Mouse (Mus musculus) forebrain, embryonic 16.5 days (tissue): ENCODE measurements around the gene Ccdc63. TPM values are rescaled to one million over a fixed set of nuclear protein-coding genes. Genes with fewer than 3 reads are reported as not detected.

Source experiments
- ATAC-seq: fragments of 200-750 bp; cut with Nextera tagmentation; 2 replicates; pipeline ENCODE4 v1.8.0; 2017; ENCODE audit warnings: mild to moderate bottlenecking, moderate library complexity
- H3K27ac ChIP-seq: fragments of 300-500 bp; sonication (generic); 2 replicates; pipeline ENCODE4 v1.5.1; 2014; ENCODE audit warnings: low read length, control low read depth
- H3K27me3 ChIP-seq: fragments of 300-500 bp; sonication (generic); replicated peaks from 2 replicates; pipeline ENCODE4 v1.6.1; 2014; ENCODE audit warnings: low read length; ENCODE audit not compliant: control insufficient read depth, insufficient read depth
- H3K36me3 ChIP-seq: fragments of 300-500 bp; sonication (generic); 2 replicates; pipeline ENCODE4 v1.6.1; 2014; ENCODE audit not compliant: control insufficient read depth, insufficient read depth
- H3K4me1 ChIP-seq: fragments of 300-500 bp; sonication (generic); replicated peaks from 2 replicates; pipeline ENCODE4 v1.6.1; 2014; ENCODE audit warnings: low read length; ENCODE audit not compliant: control insufficient read depth, insufficient read depth
- H3K4me2 ChIP-seq: fragments of 300-500 bp; sonication (generic); 2 replicates; pipeline ENCODE4 v1.6.1; 2014; ENCODE audit warnings: mild to moderate bottlenecking, low read length, control low read depth
- H3K4me3 ChIP-seq: fragments of 300-500 bp; sonication (generic); replicated peaks from 2 replicates; pipeline ENCODE4 v1.5.1; 2014; ENCODE audit warnings: mild to moderate bottlenecking, low read length, control low read depth
- H3K9ac ChIP-seq: fragments of 300-500 bp; sonication (generic); replicated peaks from 2 replicates; pipeline ENCODE4 v1.6.1; 2014; ENCODE audit warnings: low read depth, low read length, control low read depth
- H3K9me3 ChIP-seq: fragments of 300-500 bp; sonication (generic); 2 replicates; pipeline ENCODE4 v1.6.1; 2016; ENCODE audit warnings: low read length; ENCODE audit not compliant: control insufficient read depth
- WGBS: fragments of 180-500 bp; shearing (Covaris S2); extraction: QIAGEN DNeasy Blood & Tissue Kit; methylation state at CpG from one replicate; pipeline ENCODE4 v1.1.7; 2014; 5-methylcytosine and 5-hydroxymethylcytosine counted together
- polyA plus RNA-seq: library from polyadenylated mRNA; unstranded; fragments of >200 nt; fragmentation: Nextera tagmentation; extraction: Ambion mirVana; gene quantifications from 2 replicates; pipeline ENCODE4 v1.2.1, GENCODE M21; 2015

Gene Ccdc63
- polyA plus RNA-seq, 1 experiment from 2014 or later = not detected

GRCm38 (mm10) chr5:122114176-122114575 is 26.4 kb downstream of the Ccdc63 start:
- Histone ChIP-seq H3K9me3 (no peaks in the 10 kb centered on the region), H3K4me3 (no peak overlapping the region), H3K27ac (no peak overlapping the region), H3K36me3 (no peaks in the 10 kb centered on the region), H3K4me1 (no peaks in the 10 kb centered on the region), H3K9ac (no peak overlapping the region), H3K4me2 (no peak overlapping the region), H3K27me3 (no peaks in the 10 kb centered on the region)
- no peak for ATAC-seq
- 6% methylated on average over 2 of the region's 2 CpGs for WGBS

- 86% methylated on average over 7 of the region's 7 CpGs for WGBS
- H3K4me3 ChIP-seq = no peak overlapping the region
Observed at GRCm38 (mm10) chr5:122113450-122113849, 27.2 kb downstream of the Ccdc63 start.

GRCm38 (mm10) chr5:122111933-122112248 is 28.7 kb downstream of the Ccdc63 start:
- 55% methylated on average over 4 of the region's 4 CpGs for WGBS
- no peak for ATAC-seq
- H3K4me2 ChIP-seq = no peak overlapping the region

More at GRCm38 (mm10) chr5:122113450-122113849, 27.2 kb downstream of the Ccdc63 start:
- H3K27me3 ChIP-seq = no peaks in the 10 kb centered on the region
- no peaks in the 10 kb centered on the region for H3K9me3 ChIP-seq
- no peak overlapping the region for H3K4me2 ChIP-seq
- no peak overlapping the region for H3K9ac ChIP-seq
- ATAC-seq = no peak
- H3K27ac ChIP-seq = no peak overlapping the region
- no peaks in the 10 kb centered on the region for H3K4me1 ChIP-seq
- no peaks in the 10 kb centered on the region for H3K36me3 ChIP-seq

GRCm38 (mm10) chr5:122111091-122111932 is 29.3 kb downstream of the Ccdc63 start:
- Histone ChIP-seq H3K9me3 (no peaks in the 10 kb centered on the region), H3K36me3 (no peaks in the 10 kb centered on the region), H3K4me2 (peak overlapping the region; percentile 25), H3K27ac (no peak overlapping the region), H3K9ac (0 out of 2 replicates have a peak overlapping the region, but pooled peaks have one; percentile 17), H3K4me3 (0 out of 2 replicates have a peak overlapping the region, but pooled peaks have one; percentile 3), H3K27me3 (no peaks in the 10 kb centered on the region), H3K4me1 (no peaks in the 10 kb centered on the region)
- no peak for ATAC-seq
- 70% methylated on average over 26 of the region's 26 CpGs for WGBS

More at GRCm38 (mm10) chr5:122111933-122112248, 28.7 kb downstream of the Ccdc63 start:
- H3K4me1 ChIP-seq = no peaks in the 10 kb centered on the region
- no peaks in the 10 kb centered on the region for H3K9me3 ChIP-seq
- H3K27ac ChIP-seq = no peak overlapping the region
- 0 out of 2 replicates have a peak overlapping the region, but pooled peaks have one; percentile 17 for H3K9ac ChIP-seq
- no peaks in the 10 kb centered on the region for H3K27me3 ChIP-seq
- no peak overlapping the region for H3K4me3 ChIP-seq
- no peaks in the 10 kb centered on the region for H3K36me3 ChIP-seq

- H3K4me1 ChIP-seq = no peaks in the 10 kb centered on the region
- no peak overlapping the region for H3K9ac ChIP-seq
- H3K36me3 ChIP-seq = no peaks in the 10 kb centered on the region
- H3K4me3 ChIP-seq = no peak overlapping the region
- H3K9me3 ChIP-seq = no peaks in the 10 kb centered on the region
- ATAC-seq = no peak
- H3K4me2 ChIP-seq = no peak overlapping the region
- no peaks in the 10 kb centered on the region for H3K27me3 ChIP-seq
- H3K27ac ChIP-seq = no peak overlapping the region
- WGBS = 91% methylated on average over 13 of the region's 13 CpGs
Observed at GRCm38 (mm10) chr5:122110625-122111024, 30.0 kb downstream of the Ccdc63 start.

GRCm38 (mm10) chr5:122109325-122110060 is 31.1 kb downstream of the Ccdc63 start:
- ATAC-seq = no peak
- H3K27ac ChIP-seq = no peak overlapping the region
- H3K4me1 ChIP-seq = no peaks in the 10 kb centered on the region
- no peak overlapping the region for H3K4me2 ChIP-seq
- H3K9ac ChIP-seq = no peak overlapping the region
- 59% methylated on average over 16 of the region's 16 CpGs for WGBS
- H3K27me3 ChIP-seq = no peaks in the 10 kb centered on the region
- H3K36me3 ChIP-seq = no peaks in the 10 kb centered on the region
- H3K4me3 ChIP-seq = no peak overlapping the region
- no peaks in the 10 kb centered on the region for H3K9me3 ChIP-seq

GRCm38 (mm10) chr5:122108104-122108503 is 32.5 kb downstream of the Ccdc63 start:
- no peak overlapping the region for H3K4me3 ChIP-seq
- H3K27ac ChIP-seq = no peak overlapping the region
- no peaks in the 10 kb centered on the region for H3K9me3 ChIP-seq
- 0 out of 2 replicates have a peak, but pooled peaks cover 1% of the 10 kb centered on the region for H3K4me1 ChIP-seq
- no peak for ATAC-seq
- WGBS = 75% methylated on average over 6 of the region's 6 CpGs
- H3K4me2 ChIP-seq = no peak overlapping the region
- no peaks in the 10 kb centered on the region for H3K36me3 ChIP-seq
- H3K27me3 ChIP-seq = no peaks in the 10 kb centered on the region
- H3K9ac ChIP-seq = no peak overlapping the region

- Histone ChIP-seq H3K27me3 (no peaks in the 10 kb centered on the region; the same call in 1 of the 2 replicates), H3K4me1 (0 out of 2 replicates have a peak, but pooled peaks cover 8% of the 10 kb centered on the region), H3K4me3 (no peak overlapping the region), H3K36me3 (no peaks in the 10 kb centered on the region), H3K27ac (no peak overlapping the region), H3K9ac (no peak overlapping the region), H3K4me2 (no peak overlapping the region), H3K9me3 (no peaks in the 10 kb centered on the region)
- ATAC-seq = no peak
- WGBS = 76% methylated on average over 6 of the region's 6 CpGs
Observed at GRCm38 (mm10) chr5:122106212-122106611, 34.4 kb downstream of the Ccdc63 start.

- H3K4me3 ChIP-seq = no peak overlapping the region
- no peaks in the 10 kb centered on the region for H3K9me3 ChIP-seq
- WGBS = 89% methylated on average over 9 of the region's 9 CpGs
- no peak overlapping the region for H3K9ac ChIP-seq
- no peak for ATAC-seq
- H3K27ac ChIP-seq = no peak overlapping the region
- no peaks in the 10 kb centered on the region for H3K36me3 ChIP-seq
- H3K27me3 ChIP-seq = no peaks in the 10 kb centered on the region; the same call in 1 of the 2 replicates
- H3K4me1 ChIP-seq = 0 out of 2 replicates have a peak, but pooled peaks cover 8% of the 10 kb centered on the region
- H3K4me2 ChIP-seq = no peak overlapping the region
Observed at GRCm38 (mm10) chr5:122104981-122105380, 35.6 kb downstream of the Ccdc63 start.
